Mouse (Mus musculus): ENCODE measurements around the gene Dnajb13.

DNA sequence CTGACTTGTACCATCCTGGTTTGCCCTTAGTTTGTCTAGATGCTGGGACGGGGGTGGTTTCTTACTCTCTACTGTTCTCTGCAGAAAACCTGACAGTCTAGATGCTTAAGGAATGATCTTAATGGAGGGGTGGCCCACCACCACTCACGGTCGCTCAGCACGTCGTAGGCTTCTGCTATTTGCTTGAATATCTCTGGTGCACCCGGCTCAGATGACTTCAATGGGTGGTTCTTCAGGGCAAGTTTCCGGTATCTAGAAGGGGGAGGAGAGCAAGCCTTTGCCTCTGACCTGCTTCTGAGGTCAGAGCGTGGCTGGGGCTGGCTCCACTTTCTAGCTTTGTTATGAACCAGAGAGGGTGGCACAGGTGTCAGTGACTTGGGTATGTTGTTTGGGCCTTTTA lies 3.2 kb downstream of the Dnajb13 start:
- TF ChIP-seq POLR2A (IDR thresholded peaks at IDR 0.05; ENCODE audit: control insufficient read depth, extremely low read depth, insufficient read depth, low read length, poor library complexity), result no peak
- TF ChIP-seq CTCF (IDR thresholded peaks at IDR 0.05; ENCODE audit: borderline replicate concordance, control insufficient read depth, extremely low read depth, insufficient read depth, low read length, poor library complexity), result no peak

Data from thymus, adult 2 months (tissue).